Mouse (Mus musculus): ENCODE measurements around the gene Upk1a. TPM values are rescaled to one million over a fixed set of nuclear protein-coding genes. Genes with fewer than 3 reads are reported as not detected.

Gene Upk1a
- polyA plus RNA-seq, 1 experiment from 2014 or later = 0.46 TPM

- ATAC-seq (ENCODE audit: insufficient read depth) = no peak
Observed at GRCm38 (mm10) chr7:30633762-30634412, 21.2 kb upstream of the Upk1a start.

GRCm38 (mm10) chr7:30629013-30629412, 16.4 kb upstream of the Upk1a start:
- H3K4me2 ChIP-seq = no peak overlapping the region
- ATAC-seq (ENCODE audit: insufficient read depth) (no peak), DNase-seq (no peak)
- H3K9me3 ChIP-seq (ENCODE audit: low read depth, low read length) = no peaks in the 10 kb centered on the region
- peaks cover 20% of the 10 kb centered on the region for H3K27me3 ChIP-seq (ENCODE audit: insufficient read depth, low read length)
- 0 out of 2 replicates have a peak, but pooled peaks cover 5% of the 10 kb centered on the region for H3K4me1 ChIP-seq (ENCODE audit: insufficient read depth)
- H3K9ac ChIP-seq = no peak overlapping the region
- H3K27ac ChIP-seq (ENCODE audit: low read depth) = no peak overlapping the region
- peaks cover 6% of the 10 kb centered on the region; the same call in 1 of the 2 replicates for H3K36me3 ChIP-seq (ENCODE audit: insufficient read depth)
- TF ChIP-seq CTCF (IDR thresholded peaks at IDR 0.05; ENCODE audit: low read depth) = no peak
- no peak overlapping the region for H3K4me3 ChIP-seq (ENCODE audit: low read depth, low read length)

More at GRCm38 (mm10) chr7:30633762-30634412, 21.2 kb upstream of the Upk1a start:
- 3% methylated on average over 27 of the region's 27 CpGs for WGBS
- no peak for TF ChIP-seq CTCF (IDR thresholded peaks at IDR 0.05; ENCODE audit: low read depth)
- no peak for DNase-seq
- no peaks in the 10 kb centered on the region for H3K4me1 ChIP-seq (ENCODE audit: insufficient read depth)
- H3K4me2 ChIP-seq = no peak overlapping the region
- H3K36me3 ChIP-seq (ENCODE audit: insufficient read depth) = no peaks in the 10 kb centered on the region
- H3K9me3 ChIP-seq (ENCODE audit: low read depth, low read length) = no peaks in the 10 kb centered on the region
- H3K27me3 ChIP-seq (ENCODE audit: insufficient read depth, low read length) = peaks cover 45% of the 10 kb centered on the region
- no peak overlapping the region for H3K27ac ChIP-seq (ENCODE audit: low read depth)
- 0 out of 2 replicates have a peak overlapping the region, but pooled peaks have one; percentile 26 for H3K4me3 ChIP-seq (ENCODE audit: low read depth, low read length)
- no peak overlapping the region; the same call in 1 of the 2 replicates for H3K9ac ChIP-seq

DNA sequence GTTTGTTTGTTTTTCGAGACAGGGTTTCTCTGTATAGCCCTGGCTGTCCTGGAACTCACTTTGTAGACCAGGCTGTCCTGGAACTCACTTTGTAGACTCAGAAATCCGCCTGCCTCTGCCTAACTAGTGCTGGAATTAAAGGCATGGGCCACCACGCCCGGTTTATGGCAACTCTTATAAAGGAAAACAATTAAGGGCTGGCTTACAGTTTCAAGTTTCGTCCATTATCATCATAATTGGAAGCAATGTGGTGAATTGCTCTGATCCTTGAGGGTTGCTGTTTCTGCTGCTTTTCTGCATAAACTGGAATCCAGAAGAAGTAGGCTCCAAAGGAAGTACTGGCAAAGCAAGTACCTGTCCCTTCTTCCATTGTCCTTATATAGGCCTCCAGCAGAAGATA, 14.0 kb upstream of the Upk1a start:
- Histone ChIP-seq H3K27me3 (ENCODE audit: insufficient read depth, low read length) (no peaks in the 10 kb centered on the region; the same call in 1 of the 2 replicates), H3K27ac (ENCODE audit: low read depth) (no peak overlapping the region), H3K4me2 (peak overlapping the region; percentile 68; the same call in 1 of the 2 replicates), H3K4me3 (ENCODE audit: low read depth, low read length) (peak overlapping the region; percentile 91; the same call in 1 of the 2 replicates), H3K36me3 (ENCODE audit: insufficient read depth) (peaks cover 29% of the 10 kb centered on the region), H3K9ac (no peak overlapping the region), H3K9me3 (ENCODE audit: low read depth, low read length) (no peaks in the 10 kb centered on the region), H3K4me1 (ENCODE audit: insufficient read depth) (0 out of 2 replicates have a peak, but pooled peaks cover 5% of the 10 kb centered on the region)
- DNase-seq (no peak), ATAC-seq (ENCODE audit: insufficient read depth) (no peak)
- no peak for TF ChIP-seq CTCF (IDR thresholded peaks at IDR 0.05; ENCODE audit: low read depth)
- 72% methylated on average over 5 of the region's 5 CpGs for WGBS

- ATAC-seq (ENCODE audit: insufficient read depth) (peak; percentile 96), DNase-seq (peak; percentile 97)
- WGBS = 2% methylated on average over 44 of the region's 44 CpGs
- H3K4me1 ChIP-seq (ENCODE audit: insufficient read depth) = 0 out of 2 replicates have a peak, but pooled peaks cover 5% of the 10 kb centered on the region
- H3K27me3 ChIP-seq (ENCODE audit: insufficient read depth, low read length) = no peaks in the 10 kb centered on the region
- H3K27ac ChIP-seq (ENCODE audit: low read depth) = peak within 1 kb of the TSS; percentile 25; the same call in 1 of the 2 replicates
- H3K4me3 ChIP-seq (ENCODE audit: low read depth, low read length) = peak within 1 kb of the TSS; percentile 91
- TF ChIP-seq CTCF (IDR thresholded peaks at IDR 0.05; ENCODE audit: low read depth) = no peak
- H3K9ac ChIP-seq = peak within 1 kb of the TSS; percentile 89
- peak within 1 kb of the TSS; percentile 68 for H3K4me2 ChIP-seq
- no peaks in the 10 kb centered on the region for H3K9me3 ChIP-seq (ENCODE audit: low read depth, low read length)
- H3K36me3 ChIP-seq (ENCODE audit: insufficient read depth) = peaks cover 35% of the 10 kb centered on the region
Observed at GRCm38 (mm10) chr7:30625530-30626384, 13.1 kb upstream of the Upk1a start, which contains the start of gene Cox6b1. Gene Cox6b1, minus strand, starts transcription at chr7:30626151.

GRCm38 (mm10) chr7:30619202-30619601, 6.6 kb upstream of the Upk1a start:
- Histone ChIP-seq H3K4me1 (ENCODE audit: insufficient read depth) (no peaks in the 10 kb centered on the region), H3K36me3 (ENCODE audit: insufficient read depth) (peaks cover 80% of the 10 kb centered on the region), H3K4me2 (no peak overlapping the region), H3K27ac (ENCODE audit: low read depth) (no peak overlapping the region), H3K9me3 (ENCODE audit: low read depth, low read length) (no peaks in the 10 kb centered on the region), H3K4me3 (ENCODE audit: low read depth, low read length) (no peak overlapping the region), H3K27me3 (ENCODE audit: insufficient read depth, low read length) (no peaks in the 10 kb centered on the region), H3K9ac (no peak overlapping the region)
- no peak for ATAC-seq (ENCODE audit: insufficient read depth)
- peak; percentile 51 for DNase-seq
- WGBS = 92% methylated on average over 3 of the region's 3 CpGs
- peak; percentile 61 for TF ChIP-seq CTCF (IDR thresholded peaks at IDR 0.05; ENCODE audit: low read depth)

DNA sequence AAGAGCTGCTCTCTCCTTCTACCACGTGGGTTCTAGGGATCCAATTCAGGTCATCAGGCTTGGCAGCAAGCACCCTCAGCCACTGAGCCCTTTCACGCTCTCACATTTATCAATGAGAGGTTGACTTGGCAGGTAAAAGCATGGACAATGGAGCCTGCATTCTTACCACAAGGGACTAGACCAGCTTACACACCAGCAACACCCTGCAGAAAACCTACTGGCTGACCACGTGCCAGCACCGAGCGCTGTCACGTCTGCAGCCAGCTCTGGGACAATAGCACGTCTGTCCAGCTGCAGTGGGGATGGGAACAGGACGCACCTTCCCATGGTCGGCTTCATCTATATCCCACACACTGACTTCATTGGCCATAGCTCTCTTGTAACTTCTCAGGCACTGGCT, 6.0 kb upstream of the Upk1a start:
- no peaks in the 10 kb centered on the region for H3K27me3 ChIP-seq (ENCODE audit: insufficient read depth, low read length)
- DNase-seq (no peak), ATAC-seq (ENCODE audit: insufficient read depth) (no peak)
- no peak for TF ChIP-seq CTCF (IDR thresholded peaks at IDR 0.05; ENCODE audit: low read depth)
- H3K9me3 ChIP-seq (ENCODE audit: low read depth, low read length) = no peaks in the 10 kb centered on the region
- H3K4me1 ChIP-seq (ENCODE audit: insufficient read depth) = no peaks in the 10 kb centered on the region
- H3K4me2 ChIP-seq = no peak overlapping the region
- peaks cover 75% of the 10 kb centered on the region for H3K36me3 ChIP-seq (ENCODE audit: insufficient read depth)
- no peak overlapping the region for H3K27ac ChIP-seq (ENCODE audit: low read depth)
- H3K9ac ChIP-seq = no peak overlapping the region
- no peak overlapping the region for H3K4me3 ChIP-seq (ENCODE audit: low read depth, low read length)
- 92% methylated on average over 9 of the region's 9 CpGs for WGBS
